Mouse (Mus musculus): ENCODE data around the gene Rap1gap2.

DNA sequence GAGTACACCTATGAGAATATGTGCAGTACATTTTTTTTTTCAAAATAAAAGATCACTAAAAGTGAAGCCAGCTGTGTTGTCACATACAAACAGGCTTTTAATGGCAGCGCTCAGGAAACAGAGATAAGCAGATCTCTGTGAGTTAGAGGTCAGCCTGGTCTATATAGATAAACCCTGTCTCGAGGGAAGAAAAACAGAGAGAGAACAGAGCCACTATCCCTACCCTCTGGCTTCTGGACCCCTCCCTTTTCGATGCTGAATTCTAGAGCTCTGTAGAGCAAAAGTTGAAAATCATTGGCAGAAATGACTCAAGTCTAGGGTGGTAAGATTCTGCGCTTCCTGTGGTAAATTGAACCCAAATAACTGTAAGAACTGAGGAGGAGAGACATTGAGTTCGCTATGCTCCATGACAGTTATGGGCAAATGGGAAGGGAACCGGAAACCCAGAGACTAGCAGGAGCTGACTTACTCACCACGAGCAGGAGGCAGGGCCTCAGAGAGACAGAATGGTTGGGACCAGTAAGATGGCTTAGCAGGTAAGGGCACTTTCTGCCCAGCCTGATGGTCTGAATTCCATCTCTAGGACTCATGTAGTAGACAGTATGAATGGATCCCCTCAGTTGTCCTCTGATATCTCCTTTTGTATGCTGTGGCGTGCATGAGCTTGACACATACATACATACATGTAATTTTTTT lies 11.4 kb upstream of the Rap1gap2 start:
- TF ChIP-seq CTCF (IDR thresholded peaks at IDR 0.05; ENCODE audit: low read depth), result no peak
- peak; percentile 98 for TF ChIP-seq EP300 (IDR thresholded peaks at IDR 0.05; ENCODE audit: low read depth)

Data from liver, postnatal 0 days (tissue).